Mouse (Mus musculus) naive thymus-derived CD4-positive, alpha-beta T cell, adult 2 months (primary cell): ENCODE data around the gene Aebp1.
A peak's percentile ranks its signal among the peaks of the same experiment; 100 is the strongest.
"Not testable (repeated sequence)": the region's sequence is repeated elsewhere in the genome, so short reads cannot be mapped to it uniquely, and the experiment has no call there.

Experiments
- DNase-seq: peaks from one replicate; pipeline ENCODE4 v3.0.0-alpha.2; 2011; ENCODE audit warnings: low read depth

Gene Aebp1

GRCm38 (mm10) chr11:5855902-5856301 is 5.8 kb upstream of the Aebp1 start:
- DNase-seq, result no peak

- no peak for DNase-seq
Measured at GRCm38 (mm10) chr11:5856479-5857130, 5.1 kb upstream of the Aebp1 start.

DNA sequence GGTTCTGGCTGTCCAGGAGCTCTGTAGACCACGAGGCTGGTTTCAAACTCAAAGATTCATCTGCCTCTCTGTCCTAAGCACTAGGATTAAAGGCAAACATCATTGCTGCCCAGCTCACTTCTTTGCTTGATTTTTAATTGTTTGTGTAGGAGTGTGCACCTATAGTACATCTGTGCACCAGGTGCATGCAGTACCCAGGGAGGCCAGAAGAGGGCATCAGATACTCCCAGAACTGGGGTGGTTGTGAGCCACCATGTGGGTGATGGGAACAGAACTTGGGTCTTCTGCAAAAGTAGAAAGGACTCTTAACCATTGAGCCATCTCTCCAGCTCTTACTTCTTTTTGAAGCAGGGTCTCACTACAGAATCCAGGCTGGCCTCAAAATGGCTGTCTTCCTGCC is 3.0 kb upstream of the Aebp1 start:
- DNase-seq, result peak; percentile 38

DNA sequence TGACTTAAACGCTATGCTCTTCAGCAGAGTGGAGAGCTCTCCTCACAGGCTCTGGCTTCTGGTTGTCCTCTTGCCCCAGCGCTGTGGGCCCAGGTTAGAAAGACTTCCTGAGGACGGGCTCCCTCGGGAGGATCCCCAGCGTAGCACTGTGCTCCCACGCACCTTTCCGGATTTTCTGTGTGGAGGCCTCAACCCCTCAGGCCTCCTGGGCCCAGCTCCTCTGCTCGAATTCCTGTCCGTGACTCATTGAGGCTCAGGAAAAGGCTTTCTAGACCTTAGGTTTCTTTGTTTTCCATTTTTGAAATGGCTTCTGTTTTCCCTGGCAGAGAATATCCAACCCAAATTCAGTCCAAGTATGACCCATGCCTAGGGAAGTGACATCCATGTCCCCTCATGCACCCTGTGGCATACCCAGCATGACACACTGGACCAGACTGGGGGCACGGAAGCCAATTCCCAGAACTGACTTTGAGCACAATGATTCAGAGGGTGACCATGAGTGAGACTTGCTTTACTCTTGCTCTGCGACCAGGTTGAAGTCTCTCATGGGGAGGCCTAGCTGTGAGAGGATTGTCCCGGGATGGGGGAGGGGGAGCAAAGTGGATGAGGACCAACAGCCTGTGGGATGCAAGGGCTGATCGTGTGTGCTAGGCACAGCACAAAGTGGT is 1.7 kb upstream of the Aebp1 start:
- no peak for DNase-seq

DNA sequence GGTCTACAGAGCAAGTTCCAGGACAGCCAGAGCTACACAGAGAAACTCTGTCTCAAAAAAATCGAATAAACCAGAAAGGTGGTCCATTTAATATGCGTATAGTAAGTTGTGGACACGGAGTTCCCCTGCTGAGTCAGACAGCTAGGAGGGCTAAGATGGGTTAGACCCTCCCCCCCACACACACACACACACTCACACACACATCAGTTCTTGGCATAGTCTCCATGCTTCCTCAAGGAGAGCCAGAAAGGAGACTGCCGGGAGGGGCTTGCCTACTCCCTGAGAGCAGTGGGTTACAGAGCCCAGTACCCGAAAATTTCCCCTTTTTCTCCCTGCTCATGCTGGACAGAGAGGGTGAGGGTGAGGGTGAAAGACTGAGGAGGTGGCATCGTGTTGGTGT is 1.1 kb upstream of the Aebp1 start:
- no peak for DNase-seq

DNA sequence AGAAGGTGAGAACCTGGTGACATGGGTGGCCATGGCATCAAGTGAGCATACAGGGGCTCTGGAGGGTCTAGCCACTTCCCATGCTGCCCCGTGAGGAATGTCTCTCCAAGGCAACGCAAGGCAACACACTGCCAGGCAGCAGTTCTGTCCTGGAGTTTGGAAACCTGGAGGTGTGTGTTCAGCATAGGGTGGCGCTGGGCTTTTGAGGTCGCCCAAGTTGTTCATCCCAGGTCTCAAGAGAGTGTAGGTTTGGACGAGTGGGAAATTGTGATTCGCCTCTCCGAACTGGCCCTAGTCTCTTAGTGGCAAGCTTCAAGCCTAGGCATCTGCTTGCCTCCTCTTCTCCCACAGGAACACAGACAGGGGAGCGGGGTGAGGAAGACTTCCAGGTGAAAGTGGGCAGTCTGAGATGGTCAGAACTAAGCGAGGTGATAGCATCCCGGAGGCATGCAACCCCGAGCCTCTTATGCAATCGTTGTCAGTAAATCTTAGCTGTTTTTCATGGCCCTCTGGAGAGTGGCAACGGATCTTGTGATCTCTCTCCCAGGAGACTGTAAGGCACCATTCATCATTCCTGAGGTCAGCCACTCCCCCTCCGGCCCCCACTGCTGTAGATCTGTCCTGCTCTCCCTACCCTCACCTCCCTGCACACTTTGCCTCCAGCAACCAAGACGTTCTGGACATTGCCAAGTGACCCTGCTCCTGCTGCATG is 803 bp downstream of the Aebp1 start:
- no peak for DNase-seq

DNA sequence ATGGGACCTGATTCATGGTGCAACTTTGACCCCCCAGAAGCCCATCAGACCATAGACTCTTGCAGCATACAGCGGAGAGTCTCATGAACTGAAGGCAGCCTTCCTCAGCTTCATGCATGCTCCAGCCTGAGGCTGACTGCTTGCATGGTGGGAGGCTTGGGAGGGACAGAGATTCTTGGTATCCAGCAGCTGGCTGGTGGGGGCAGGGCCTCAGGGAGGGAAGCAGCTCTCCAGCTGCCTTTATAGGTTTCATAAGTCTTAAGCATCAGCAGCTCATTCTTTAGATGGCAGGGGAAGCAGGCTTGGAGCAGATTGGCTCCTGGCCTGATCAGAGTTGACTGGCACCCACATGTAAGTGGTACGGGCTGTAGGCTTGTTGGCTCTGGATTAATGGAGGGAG is 5.4 kb downstream of the Aebp1 start:
- no peak for DNase-seq

GRCm38 (mm10) chr11:5868324-5868723 is 6.6 kb downstream of the Aebp1 start:
- no peak for DNase-seq

DNA sequence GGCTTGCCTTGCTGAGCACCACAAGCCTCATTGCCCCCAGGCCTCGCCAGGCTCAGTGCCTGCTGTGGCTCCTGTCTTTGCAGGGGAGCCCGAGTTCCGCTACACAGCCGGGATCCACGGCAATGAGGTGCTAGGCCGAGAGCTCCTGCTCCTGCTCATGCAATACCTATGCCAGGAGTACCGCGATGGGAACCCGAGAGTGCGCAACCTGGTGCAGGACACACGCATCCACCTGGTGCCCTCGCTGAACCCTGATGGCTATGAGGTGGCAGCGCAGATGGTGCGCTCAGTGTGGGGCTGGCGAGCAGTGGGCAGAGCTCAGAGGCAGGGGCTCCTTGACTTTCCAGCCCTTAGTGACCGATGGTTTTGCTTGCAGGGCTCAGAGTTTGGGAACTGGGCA is 7.6 kb downstream of the Aebp1 start:
- DNase-seq, result no peak

GRCm38 (mm10) chr11:5870069-5870468 is 8.3 kb downstream of the Aebp1 start:
- no peak for DNase-seq

DNA sequence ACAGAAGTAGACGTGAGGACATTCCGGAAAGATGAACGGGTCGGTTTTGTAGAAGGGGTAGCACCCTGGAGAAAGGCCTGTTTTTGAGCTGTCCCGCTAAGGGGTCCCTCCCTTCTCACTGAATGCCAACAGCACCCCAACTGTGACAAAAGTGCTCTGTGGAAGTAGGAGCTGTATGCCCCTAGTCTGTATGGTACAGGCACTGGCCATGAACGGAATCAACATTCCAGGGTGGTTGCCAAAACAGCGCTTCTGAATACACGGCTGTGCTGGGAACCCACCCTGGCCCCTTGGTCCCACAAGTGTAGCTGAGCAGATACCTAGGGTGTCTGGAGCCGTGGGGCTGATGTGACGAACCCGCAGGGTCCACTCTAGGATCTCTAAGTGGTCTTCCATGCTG is 11.0 kb downstream of the Aebp1 start:
- no peak for DNase-seq

GRCm38 (mm10) chr11:5873192-5873591 is 11.4 kb downstream of the Aebp1 start:
- no peak for DNase-seq

GRCm38 (mm10) chr11:5877421-5877820 is 15.7 kb downstream of the Aebp1 start:
- no peak for DNase-seq

DNA sequence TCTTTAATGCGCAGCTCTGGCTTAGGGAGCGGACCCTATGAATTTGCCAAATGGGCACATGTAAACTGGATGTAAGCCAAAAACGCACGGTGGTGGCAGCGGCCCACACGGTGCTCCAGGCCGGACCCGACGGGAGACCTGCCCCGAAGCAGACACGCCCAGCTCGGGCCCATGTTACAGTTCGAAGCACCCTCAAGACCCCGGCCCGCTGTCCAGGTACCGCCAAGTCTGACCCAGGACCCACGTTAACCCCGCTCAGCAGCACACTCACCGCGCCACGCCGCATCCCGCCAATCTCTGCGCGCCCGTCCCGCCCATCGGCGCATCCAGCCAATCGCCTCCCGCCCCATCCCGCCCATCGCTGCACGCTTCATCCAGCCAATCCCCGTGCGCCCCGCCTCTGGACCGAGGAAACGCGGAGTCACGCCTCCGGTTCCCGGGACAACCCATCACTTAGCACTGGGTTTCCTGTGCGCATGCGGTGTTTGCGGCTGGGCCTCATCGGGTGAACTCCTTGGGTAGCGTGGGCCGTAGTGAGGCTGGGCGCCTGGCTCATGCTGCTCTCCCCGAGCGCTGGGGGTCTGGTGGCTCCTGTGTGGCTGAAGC is 16.3 kb downstream of the Aebp1 start, which contains the start of gene Pold2:
Pold2 (minus strand) TSS at position 372 of the 606 bp plus-strand sequence.
- DNase-seq, result peak; percentile 98

- DNase-seq, result no peak
Measured at GRCm38 (mm10) chr11:5878661-5879060, 16.9 kb downstream of the Aebp1 start.

GRCm38 (mm10) chr11:5879905-5880304 is 18.2 kb downstream of the Aebp1 start:
- peak; percentile 60 for DNase-seq

- no peak for DNase-seq
Measured at GRCm38 (mm10) chr11:5882518-5882917, 20.8 kb downstream of the Aebp1 start.

DNA sequence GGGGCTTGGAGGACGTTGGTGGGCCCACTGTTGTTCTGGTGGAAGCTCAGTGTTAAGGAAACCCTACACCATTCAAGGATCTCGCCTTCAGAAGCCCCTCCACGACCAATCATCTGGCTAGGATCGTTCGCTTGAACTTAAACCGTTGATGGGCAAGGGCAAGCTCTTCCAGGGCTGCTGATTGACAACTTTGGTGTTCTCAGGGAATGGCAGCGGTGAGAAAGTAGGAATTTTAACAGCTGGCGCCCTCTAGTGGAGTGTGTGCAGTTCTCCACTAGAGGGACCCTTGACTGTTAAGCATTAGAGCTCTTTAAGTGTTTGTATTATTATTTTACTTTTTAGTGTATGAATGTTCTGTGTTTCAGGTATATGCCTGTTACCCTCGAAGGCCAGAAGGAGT is 24.4 kb downstream of the Aebp1 start:
- peak; percentile 79 for DNase-seq

- no peak for DNase-seq
Measured at GRCm38 (mm10) chr11:5887250-5887649, 25.5 kb downstream of the Aebp1 start.

DNA sequence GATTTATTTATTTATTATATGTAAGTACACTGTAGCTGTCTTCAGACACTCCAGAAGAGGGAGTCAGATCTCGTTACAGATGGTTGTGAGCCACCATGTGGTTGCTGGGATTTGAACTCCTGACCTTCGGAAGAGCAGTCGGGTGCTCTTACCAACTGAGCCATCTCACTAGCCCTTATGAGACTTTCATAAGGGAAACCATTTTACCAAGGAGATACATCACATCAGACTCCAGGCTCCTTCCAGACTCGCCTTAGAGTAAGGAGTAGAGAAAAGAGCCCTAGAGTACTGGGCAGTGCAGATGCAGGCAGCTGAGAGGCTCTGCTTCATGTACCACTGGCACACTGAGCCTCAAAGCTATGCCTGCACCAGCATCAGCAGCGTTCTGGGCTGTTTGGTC is 26.8 kb downstream of the Aebp1 start:
- DNase-seq, result not testable (repeated sequence)

- no peak for DNase-seq
Measured at GRCm38 (mm10) chr11:5892151-5892591, 30.4 kb downstream of the Aebp1 start.

DNA sequence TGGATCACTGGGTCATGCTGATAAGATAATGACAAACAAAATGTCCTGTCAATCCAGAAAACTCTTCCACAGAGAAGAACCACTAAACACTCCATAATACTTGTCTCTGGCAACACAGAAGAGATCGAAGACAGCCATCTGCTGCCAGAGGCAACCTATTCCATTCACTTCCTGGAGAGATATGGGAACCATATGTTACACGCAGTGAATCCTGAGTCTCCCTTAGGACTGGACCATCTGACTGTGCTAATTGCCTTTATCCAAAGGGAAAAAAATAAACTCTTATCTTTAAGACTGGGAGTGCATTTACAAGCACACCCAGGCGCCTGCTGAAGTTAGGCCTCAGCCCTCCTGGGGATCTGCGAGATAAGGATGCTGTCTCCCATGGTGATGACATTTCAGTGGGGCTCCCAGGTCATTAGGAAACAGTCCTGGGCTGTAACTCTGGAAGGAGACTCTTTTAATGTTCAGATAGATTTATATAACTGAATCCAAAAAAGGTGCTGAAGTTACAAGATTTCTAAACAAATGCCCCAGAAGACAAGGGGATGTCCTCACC is 31.1 kb downstream of the Aebp1 start:
- DNase-seq, result no peak
